Mouse (Mus musculus) thymus, adult 2 months (tissue): ENCODE measurements around the gene Opcml.

Experiments used
- CTCF ChIP-seq: fragments of 200-500 bp; IDR thresholded peaks from 2 replicates; pipeline ENCODE4 v1.5.1; 2012; ENCODE audit warnings: mild to moderate bottlenecking, control low read depth, low read length, moderate library complexity, borderline replicate concordance; ENCODE audit not compliant: control insufficient read depth, poor library complexity, insufficient read depth; ENCODE audit errors: extremely low read depth
- POLR2A ChIP-seq: fragments of 200-500 bp; IDR thresholded peaks from 2 replicates; pipeline ENCODE4 v1.6.1; 2012; ENCODE audit warnings: mild to moderate bottlenecking, low read length, control low read depth, moderate library complexity; ENCODE audit not compliant: control insufficient read depth, poor library complexity, insufficient read depth; ENCODE audit errors: extremely low read depth

- no peak for TF ChIP-seq CTCF
- no peak for TF ChIP-seq POLR2A
Observed at GRCm38 (mm10) chr9:28405816-28406215, 615.2 kb downstream of the Opcml start.
